Mouse (Mus musculus) liver, adult 2 months (tissue): Measurements from ENCODE around the gene Ccn5. TPM values are rescaled to one million over a fixed set of nuclear protein-coding genes. Genes with fewer than 3 reads are reported as not detected.

Source experiments
- DNase-seq: peaks from one replicate; pipeline ENCODE4 v3.0.0-alpha.2; 2011; ENCODE audit warnings: low read depth, low spot score; ENCODE audit errors: extremely low read depth
- H3K27ac ChIP-seq: fragments of 200-500 bp; replicated peaks from 2 replicates; pipeline ENCODE4 v1.5.1; 2012; ENCODE audit warnings: low read depth, mild to moderate bottlenecking, control low read depth, inconsistent platforms, low read length; ENCODE audit not compliant: insufficient read depth
- H3K27me3 ChIP-seq: fragments of 200-500 bp; 2 replicates; pipeline ENCODE4 v1.6.1; 2012; ENCODE audit warnings: mild to moderate bottlenecking, moderate library complexity, low read length, inconsistent platforms; ENCODE audit not compliant: control insufficient read depth, insufficient read depth
- H3K36me3 ChIP-seq: fragments of 200-500 bp; 2 replicates; pipeline ENCODE4 v1.6.1; 2012; ENCODE audit warnings: low read length, inconsistent platforms; ENCODE audit not compliant: control insufficient read depth, insufficient read depth
- H3K4me1 ChIP-seq: fragments of 200-500 bp; 2 replicates; pipeline ENCODE4 v1.6.1; 2011; ENCODE audit warnings: low read length; ENCODE audit not compliant: control insufficient read depth, insufficient read depth
- H3K4me3 ChIP-seq: fragments of 200-500 bp; 2 replicates; pipeline ENCODE4 v1.5.1; 2011; ENCODE audit warnings: low read depth, mild to moderate bottlenecking, control low read depth, low read length, moderate library complexity; ENCODE audit not compliant: insufficient read depth
- H3K79me2 ChIP-seq: fragments of 200-500 bp; 2 replicates; pipeline ENCODE4 v1.6.1; 2012; ENCODE audit warnings: inconsistent platforms, mild to moderate bottlenecking, low read length, moderate library complexity; ENCODE audit not compliant: control insufficient read depth, insufficient read depth
- H3K9ac ChIP-seq: fragments of 200-500 bp; 2 replicates; pipeline ENCODE4 v1.6.1; 2012; ENCODE audit warnings: low read depth, mild to moderate bottlenecking, control low read depth, inconsistent platforms, low read length
- CTCF ChIP-seq: fragments of 200-500 bp; IDR thresholded peaks from 2 replicates; pipeline ENCODE4 v1.5.1; 2011; ENCODE audit warnings: low read depth, low read length, control low read depth
- POLR2A ChIP-seq: fragments of 200-500 bp; IDR thresholded peaks from 2 replicates; pipeline ENCODE4 v1.6.1; 2011; ENCODE audit warnings: low read length, control low read depth; ENCODE audit not compliant: insufficient read depth; ENCODE audit errors: extremely low read depth
- WGBS: fragments of 180-500 bp; shearing (Covaris S2); methylation state at CpG from one replicate; pipeline ENCODE4 v1.1.7; 2018; 5-methylcytosine and 5-hydroxymethylcytosine counted together
- polyA plus RNA-seq: library from polyadenylated mRNA; depleted of rRNA; stranded (reverse); fragments of >200 nt; gene quantifications from 2 replicates; pipeline ENCODE4 v1.2.3, GENCODE M21; 2012; rRNA removed
- total RNA-seq: library from RNA; depleted of rRNA; stranded (reverse); fragments of >200 nt; gene quantifications from 2 replicates; pipeline ENCODE4 v1.2.3, GENCODE M21; 2014; rRNA removed

The Ccn5 gene
- total RNA-seq (0.07 and 0.09 TPM in 2 replicates), polyA plus RNA-seq (0.21 and 0.23 TPM in 2 replicates)

DNA sequence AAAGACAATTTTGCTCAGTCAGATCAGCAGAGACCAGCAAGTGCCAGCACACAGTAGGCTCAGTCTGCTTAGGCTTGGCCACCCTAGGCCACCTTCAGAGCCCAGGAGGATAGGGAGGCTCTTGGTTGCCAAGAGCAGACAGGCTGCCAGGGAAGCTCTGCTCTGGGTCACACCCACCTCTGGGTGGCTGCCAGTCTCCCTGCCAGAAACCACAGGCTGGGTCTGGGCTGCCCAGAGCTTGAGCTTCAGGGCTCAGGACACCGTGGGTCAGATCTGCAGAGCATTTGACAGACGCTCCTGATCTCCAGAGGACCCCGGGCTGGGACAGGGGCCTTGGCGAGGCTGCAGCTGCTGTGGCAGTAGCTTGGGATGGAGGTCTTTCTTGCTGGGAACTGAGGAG, at the start of gene Ccn5:
Gene Ccn5 (plus strand): TSS at position 255 of the 400 bp plus-strand sequence.
- no peaks in the 10 kb centered on the region for H3K79me2 ChIP-seq
- no peak for TF ChIP-seq CTCF
- no peak for TF ChIP-seq POLR2A
- no peak within 1 kb of the TSS for H3K27ac ChIP-seq
- no peaks in the 10 kb centered on the region for H3K36me3 ChIP-seq
- WGBS: 43% methylated on average over 4 of the region's 4 CpGs
- H3K9ac ChIP-seq: no peak within 1 kb of the TSS
- peak; percentile 71 for DNase-seq
- no peaks in the 10 kb centered on the region for H3K4me1 ChIP-seq
- no peaks in the 10 kb centered on the region for H3K27me3 ChIP-seq
- H3K4me3 ChIP-seq: no peak within 1 kb of the TSS

GRCm38 (mm10) chr2:163776661-163777060, 44.0 kb upstream of the Ccn5 start:
- no peak for TF ChIP-seq CTCF
- no peak for TF ChIP-seq POLR2A
- WGBS: 45% methylated on average over 13 of the region's 13 CpGs
- H3K79me2 ChIP-seq: no peaks in the 10 kb centered on the region
- H3K36me3 ChIP-seq: no peaks in the 10 kb centered on the region
- H3K9ac ChIP-seq: no peak overlapping the region
- H3K4me1 ChIP-seq: no peaks in the 10 kb centered on the region
- no peak overlapping the region for H3K27ac ChIP-seq
- H3K27me3 ChIP-seq: no peaks in the 10 kb centered on the region
- no peak for DNase-seq
- H3K4me3 ChIP-seq: no peak overlapping the region

- no peak overlapping the region for H3K27ac ChIP-seq
- no peak for TF ChIP-seq POLR2A
- no peak for TF ChIP-seq CTCF
- H3K4me1 ChIP-seq: no peaks in the 10 kb centered on the region
- no peaks in the 10 kb centered on the region for H3K27me3 ChIP-seq
- no peak overlapping the region for H3K9ac ChIP-seq
- 31% methylated on average over 2 of the region's 2 CpGs for WGBS
- H3K4me3 ChIP-seq: no peak overlapping the region
- H3K36me3 ChIP-seq: no peaks in the 10 kb centered on the region
- no peaks in the 10 kb centered on the region for H3K79me2 ChIP-seq
- no peak for DNase-seq
Measured at GRCm38 (mm10) chr2:163777061-163777460, 43.6 kb upstream of the Ccn5 start.

GRCm38 (mm10) chr2:163778896-163779295, 41.8 kb upstream of the Ccn5 start:
- no peak for DNase-seq
- no peak overlapping the region for H3K4me3 ChIP-seq
- no peaks in the 10 kb centered on the region for H3K27me3 ChIP-seq
- H3K79me2 ChIP-seq: no peaks in the 10 kb centered on the region
- H3K9ac ChIP-seq: no peak overlapping the region
- WGBS: 93% methylated on average over 4 of the region's 4 CpGs
- H3K27ac ChIP-seq: no peak overlapping the region
- no peaks in the 10 kb centered on the region for H3K36me3 ChIP-seq
- TF ChIP-seq POLR2A (no peak), CTCF (no peak)
- no peaks in the 10 kb centered on the region for H3K4me1 ChIP-seq

- TF ChIP-seq CTCF (no peak), POLR2A (no peak)
- Histone ChIP-seq H3K36me3 (no peaks in the 10 kb centered on the region), H3K27ac (no peak overlapping the region), H3K4me1 (no peaks in the 10 kb centered on the region), H3K4me3 (no peak overlapping the region), H3K79me2 (no peaks in the 10 kb centered on the region), H3K27me3 (no peaks in the 10 kb centered on the region), H3K9ac (no peak overlapping the region)
- 86% methylated on average over 6 of the region's 6 CpGs for WGBS
- DNase-seq: no peak
Measured at GRCm38 (mm10) chr2:163783368-163783767, 37.3 kb upstream of the Ccn5 start.

DNA sequence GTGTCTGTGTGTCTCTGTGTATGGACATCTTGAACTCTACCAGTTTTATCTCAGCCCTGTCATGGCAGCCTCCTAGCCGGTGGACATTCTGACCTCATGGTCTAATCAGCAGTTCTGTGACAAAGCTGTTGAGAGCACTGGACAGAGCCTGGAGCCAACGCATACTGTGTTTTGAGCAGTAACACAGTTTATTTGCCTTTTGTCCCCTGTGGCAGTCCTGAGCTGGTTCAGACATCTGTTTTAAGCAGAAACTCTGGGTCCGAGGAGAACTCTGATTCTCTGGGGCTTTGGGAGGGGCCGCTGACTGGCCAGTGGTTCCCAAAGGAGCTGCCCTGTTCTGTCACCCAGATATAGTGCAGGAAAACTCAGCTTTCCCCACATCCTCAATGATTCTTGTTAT, 36.8 kb upstream of the Ccn5 start:
- DNase-seq: no peak
- no peaks in the 10 kb centered on the region for H3K4me1 ChIP-seq
- no peak overlapping the region for H3K4me3 ChIP-seq
- no peaks in the 10 kb centered on the region for H3K36me3 ChIP-seq
- no peak overlapping the region for H3K27ac ChIP-seq
- H3K9ac ChIP-seq: no peak overlapping the region
- H3K27me3 ChIP-seq: no peaks in the 10 kb centered on the region
- 74% methylated on average over 4 of the region's 4 CpGs for WGBS
- no peak for TF ChIP-seq POLR2A
- TF ChIP-seq CTCF: no peak
- no peaks in the 10 kb centered on the region for H3K79me2 ChIP-seq
